Mouse (Mus musculus) midbrain, embryonic 13.5 days (tissue): ENCODE measurements around the gene Rcan3. TPM values are rescaled to one million over a fixed set of nuclear protein-coding genes. Genes with fewer than 3 reads are reported as not detected.

Experiments used
- ATAC-seq: fragments of 200-750 bp; cut with Nextera tagmentation; 2 replicates; pipeline ENCODE4 v1.8.0; 2017; ENCODE audit warnings: mild to moderate bottlenecking, moderate TSS enrichment, moderate library complexity
- H3K27ac ChIP-seq: fragments of 300-500 bp; sonication (generic); 2 replicates; pipeline ENCODE4 v1.5.1; 2015; ENCODE audit warnings: inconsistent platforms, mild to moderate bottlenecking, moderate library complexity
- H3K27me3 ChIP-seq: fragments of 300-500 bp; sonication (generic); 2 replicates; pipeline ENCODE4 v1.6.1; 2015; ENCODE audit warnings: mild to moderate bottlenecking, inconsistent platforms
- H3K36me3 ChIP-seq: fragments of 300-500 bp; sonication (generic); 2 replicates; pipeline ENCODE4 v1.6.1; 2015; ENCODE audit warnings: mild to moderate bottlenecking, inconsistent platforms
- H3K4me1 ChIP-seq: fragments of 300-500 bp; sonication (generic); replicated peaks from 2 replicates; pipeline ENCODE4 v1.6.1; 2015; ENCODE audit warnings: inconsistent platforms
- H3K4me2 ChIP-seq: fragments of 300-500 bp; sonication (generic); replicated peaks from 2 replicates; pipeline ENCODE4 v1.6.1; 2015; ENCODE audit warnings: moderate library complexity, mild to moderate bottlenecking, inconsistent platforms
- H3K4me3 ChIP-seq: fragments of 300-500 bp; sonication (generic); replicated peaks from 2 replicates; pipeline ENCODE4 v1.5.1; 2015; ENCODE audit warnings: mild to moderate bottlenecking, inconsistent platforms
- H3K9ac ChIP-seq: fragments of 300-500 bp; sonication (generic); replicated peaks from 2 replicates; pipeline ENCODE4 v1.6.1; 2015; ENCODE audit warnings: mild to moderate bottlenecking, inconsistent platforms
- H3K9me3 ChIP-seq: fragments of 300-500 bp; sonication (generic); 2 replicates; pipeline ENCODE4 v1.6.1; 2016; ENCODE audit warnings: mild to moderate bottlenecking, inconsistent platforms
- WGBS: fragments of 180-500 bp; shearing (Covaris S2); methylation state at CpG from one replicate; pipeline ENCODE4 v1.1.7; 2015; 5-methylcytosine and 5-hydroxymethylcytosine counted together
- microRNA counts: library from miRNA; unstranded; fragments of <30 nt; microRNA quantifications from one replicate; lab custom pipeline; 2016
- microRNA-seq: library from miRNA; unstranded; fragments of <30 nt; microRNA quantifications from one replicate; pipeline ENCODE4, GENCODE M21; 2016
- polyA plus RNA-seq: library from polyadenylated mRNA; unstranded; fragments of >200 nt; fragmentation: Nextera tagmentation; extraction: Ambion mirVana; gene quantifications from 2 replicates; pipeline ENCODE4 v1.2.1, GENCODE M21; 2015

Rcan3 gene
- polyA plus RNA-seq, 1 experiment from 2014 or later, result 26.4 TPM

GRCm38 (mm10) chr4:135385614-135386013 lies 48.0 kb downstream of the Rcan3 start:
- Histone ChIP-seq H3K27ac (no peak overlapping the region), H3K9ac (no peak overlapping the region), H3K4me2 (no peak overlapping the region), H3K27me3 (peaks cover 7% of the 10 kb centered on the region; the same call in 1 of the 2 replicates), H3K9me3 (no peaks in the 10 kb centered on the region), H3K4me1 (0 out of 2 replicates have a peak, but pooled peaks cover 3% of the 10 kb centered on the region), H3K4me3 (no peak overlapping the region), H3K36me3 (no peaks in the 10 kb centered on the region)
- ATAC-seq, result no peak
- 67% methylated on average over 10 of the region's 10 CpGs for WGBS

GRCm38 (mm10) chr4:135382316-135382715 lies 51.3 kb downstream of the Rcan3 start:
- 4% methylated on average over 14 of the region's 14 CpGs for WGBS
- no peak for ATAC-seq
- H3K4me1 ChIP-seq, result 0 out of 2 replicates have a peak, but pooled peaks cover 3% of the 10 kb centered on the region

GRCm38 (mm10) chr4:135381355-135381754 lies 52.3 kb downstream of the Rcan3 start:
- WGBS, result 56% methylated on average over 8 of the region's 8 CpGs
- Histone ChIP-seq H3K27me3 (peaks cover 7% of the 10 kb centered on the region; the same call in 1 of the 2 replicates), H3K36me3 (no peaks in the 10 kb centered on the region), H3K27ac (no peak overlapping the region), H3K4me3 (no peak overlapping the region), H3K9me3 (no peaks in the 10 kb centered on the region), H3K4me2 (no peak overlapping the region), H3K4me1 (0 out of 2 replicates have a peak, but pooled peaks cover 3% of the 10 kb centered on the region), H3K9ac (no peak overlapping the region)
- ATAC-seq, result no peak

More at GRCm38 (mm10) chr4:135382316-135382715, 51.3 kb downstream of the Rcan3 start:
- no peaks in the 10 kb centered on the region for H3K36me3 ChIP-seq
- H3K27me3 ChIP-seq, result peaks cover 7% of the 10 kb centered on the region; the same call in 1 of the 2 replicates
- no peak overlapping the region for H3K9ac ChIP-seq
- H3K9me3 ChIP-seq, result no peaks in the 10 kb centered on the region
- no peak overlapping the region for H3K4me2 ChIP-seq
- no peak overlapping the region for H3K27ac ChIP-seq
- no peak overlapping the region for H3K4me3 ChIP-seq

GRCm38 (mm10) chr4:135377241-135377640 lies 56.4 kb downstream of the Rcan3 start:
- no peak for ATAC-seq
- H3K9ac ChIP-seq, result no peak overlapping the region
- WGBS, result 84% methylated on average over 11 of the region's 11 CpGs
- H3K4me3 ChIP-seq, result no peak overlapping the region
- no peaks in the 10 kb centered on the region for H3K36me3 ChIP-seq
- no peaks in the 10 kb centered on the region for H3K27me3 ChIP-seq
- no peak overlapping the region for H3K27ac ChIP-seq
- 0 out of 2 replicates have a peak, but pooled peaks cover 7% of the 10 kb centered on the region for H3K9me3 ChIP-seq
- no peaks in the 10 kb centered on the region for H3K4me1 ChIP-seq
- no peak overlapping the region for H3K4me2 ChIP-seq

- no peak for ATAC-seq
- no peak overlapping the region for H3K27ac ChIP-seq
- H3K36me3 ChIP-seq, result no peaks in the 10 kb centered on the region
- no peak overlapping the region for H3K9ac ChIP-seq
- no peak overlapping the region for H3K4me3 ChIP-seq
- H3K27me3 ChIP-seq, result no peaks in the 10 kb centered on the region
- WGBS, result 63% methylated on average over 3 of the region's 3 CpGs
- 0 out of 2 replicates have a peak, but pooled peaks cover 7% of the 10 kb centered on the region for H3K9me3 ChIP-seq
- no peak overlapping the region for H3K4me2 ChIP-seq
- no peaks in the 10 kb centered on the region for H3K4me1 ChIP-seq
Observed at GRCm38 (mm10) chr4:135375444-135375843, 58.2 kb downstream of the Rcan3 start.

GRCm38 (mm10) chr4:135373299-135373698 lies 60.4 kb downstream of the Rcan3 start:
- no peak for ATAC-seq
- no peak overlapping the region for H3K9ac ChIP-seq

GRCm38 (mm10) chr4:135370372-135370771 lies 63.3 kb downstream of the Rcan3 start:
- H3K27ac ChIP-seq, result no peak overlapping the region
- no peak overlapping the region for H3K9ac ChIP-seq
- H3K4me2 ChIP-seq, result no peak overlapping the region
- H3K4me3 ChIP-seq, result no peak overlapping the region
- H3K36me3 ChIP-seq, result no peaks in the 10 kb centered on the region
- WGBS, result 82% methylated on average over 11 of the region's 11 CpGs
- no peaks in the 10 kb centered on the region for H3K4me1 ChIP-seq
- no peaks in the 10 kb centered on the region for H3K27me3 ChIP-seq
- ATAC-seq, result no peak
- H3K9me3 ChIP-seq, result 0 out of 2 replicates have a peak, but pooled peaks cover 4% of the 10 kb centered on the region

More at GRCm38 (mm10) chr4:135373299-135373698, 60.4 kb downstream of the Rcan3 start:
- 0 out of 2 replicates have a peak, but pooled peaks cover 7% of the 10 kb centered on the region for H3K9me3 ChIP-seq
- H3K4me3 ChIP-seq, result no peak overlapping the region
- WGBS, result 81% methylated on average over 5 of the region's 5 CpGs
- no peaks in the 10 kb centered on the region for H3K27me3 ChIP-seq
- H3K4me1 ChIP-seq, result no peaks in the 10 kb centered on the region
- H3K4me2 ChIP-seq, result no peak overlapping the region
- no peaks in the 10 kb centered on the region for H3K36me3 ChIP-seq
- H3K27ac ChIP-seq, result no peak overlapping the region

GRCm38 (mm10) chr4:135362828-135363227 lies 70.8 kb downstream of the Rcan3 start:
- H3K9me3 ChIP-seq, result no peaks in the 10 kb centered on the region
- H3K27me3 ChIP-seq, result no peaks in the 10 kb centered on the region
- no peak for ATAC-seq
- H3K27ac ChIP-seq, result no peak overlapping the region
- no peak overlapping the region for H3K9ac ChIP-seq
- H3K4me2 ChIP-seq, result no peak overlapping the region
- no peak overlapping the region for H3K4me3 ChIP-seq
- 27% methylated on average over 6 of the region's 6 CpGs for WGBS
- 0 out of 2 replicates have a peak, but pooled peaks cover 3% of the 10 kb centered on the region for H3K4me1 ChIP-seq
- H3K36me3 ChIP-seq, result no peaks in the 10 kb centered on the region

MicroRNAs encoded within 50 kb of the gene (microRNA counts, 519-probe panel; counts per million panel counts)
- microRNA mmu-miR-700 (lab: Ali Mortazavi, UCI), result 110 counts per million, percentile 56 among the panel's probes with 10 or more counts

Small RNAs within 50 kb of the gene (microRNA-seq; reads per million reads assigned to microRNA genes)
- 213 reads per million, percentile 61 among the genes with 10 or more reads in this experiment for gene Mir700

Other genes with a start within 250 kb of the Rcan3 start
- gene Clic4, start 161.0 kb downstream of the Rcan3 start, polyA plus RNA-seq, result 95.1 and 108 TPM in 2 replicates
- 211 and 246 TPM in 2 replicates for gene Srrm1, start 80.5 kb downstream of the Rcan3 start, polyA plus RNA-seq
- gene Ncmap, start 35.6 kb downstream of the Rcan3 start, polyA plus RNA-seq, result 0.63 and 0.93 TPM in 2 replicates
- gene Stpg1, start 60.9 kb upstream of the Rcan3 start, polyA plus RNA-seq, result 0.93 and 1.3 TPM in 2 replicates
- gene Nipal3, start 61.2 kb upstream of the Rcan3 start, polyA plus RNA-seq, result 6.8 and 7.5 TPM in 2 replicates
- gene Grhl3, start 139.8 kb upstream of the Rcan3 start, polyA plus RNA-seq, result 2.1 and 2.8 TPM in 2 replicates